Mouse (Mus musculus) lung, embryonic 14.5 days (tissue): ENCODE measurements around the gene Ldlr. TPM values are rescaled to one million over a fixed set of nuclear protein-coding genes. Genes with fewer than 3 reads are reported as not detected.

Experiments used
- ATAC-seq: fragments of 200-750 bp; cut with Nextera tagmentation; 2 replicates; pipeline ENCODE4 v1.8.0; 2017; ENCODE audit warnings: mild to moderate bottlenecking, moderate TSS enrichment, moderate library complexity; ENCODE audit not compliant: insufficient read depth
- DNase-seq: peaks from one replicate; pipeline ENCODE4 v3.0.0-alpha.2; 2015
- H3K27ac ChIP-seq: fragments of 300-500 bp; sonication (generic); 2 replicates; pipeline ENCODE4 v1.5.1; 2014; ENCODE audit warnings: low read depth, mild to moderate bottlenecking, moderate library complexity
- H3K27me3 ChIP-seq: fragments of 300-500 bp; sonication (generic); 2 replicates; pipeline ENCODE4 v1.6.1; 2014; ENCODE audit warnings: low read length, control low read depth; ENCODE audit not compliant: insufficient read depth
- H3K36me3 ChIP-seq: fragments of 300-500 bp; sonication (generic); 2 replicates; pipeline ENCODE4 v1.6.1; 2014; ENCODE audit warnings: control low read depth; ENCODE audit not compliant: insufficient read depth
- H3K4me1 ChIP-seq: fragments of 300-500 bp; sonication (generic); 2 replicates; pipeline ENCODE4 v1.6.1; 2014; ENCODE audit warnings: antibody characterized with exemption, control low read depth; ENCODE audit not compliant: insufficient read depth
- H3K4me2 ChIP-seq: fragments of 300-500 bp; sonication (generic); 2 replicates; pipeline ENCODE4 v1.6.1; 2014; ENCODE audit warnings: mild to moderate bottlenecking
- H3K4me3 ChIP-seq: fragments of 300-500 bp; sonication (generic); 2 replicates; pipeline ENCODE4 v1.5.1; 2014; ENCODE audit warnings: low read depth, low read length
- H3K9ac ChIP-seq: fragments of 300-500 bp; sonication (generic); 2 replicates; pipeline ENCODE4 v1.6.1; 2014
- H3K9me3 ChIP-seq: fragments of 300-500 bp; sonication (generic); 2 replicates; pipeline ENCODE4 v1.6.1; 2016; ENCODE audit warnings: low read depth, low read length, control low read depth
- CTCF ChIP-seq: IDR thresholded peaks from 2 replicates; pipeline ENCODE4 v1.5.1; 2016; ENCODE audit warnings: antibody characterized with exemption, low read depth
- WGBS: fragments of 180-500 bp; shearing (Covaris S2); extraction: QIAGEN DNeasy Blood & Tissue Kit; methylation state at CpG from one replicate; pipeline ENCODE4 v1.1.7; 2014; 5-methylcytosine and 5-hydroxymethylcytosine counted together
- polyA plus RNA-seq: library from polyadenylated mRNA; unstranded; fragments of >200 nt; fragmentation: Nextera tagmentation; extraction: Ambion mirVana; gene quantifications from 2 replicates; pipeline ENCODE4 v1.2.1, GENCODE M21; 2014

Ldlr gene
- polyA plus RNA-seq, 1 experiment from 2014 or later, result 24.4 TPM

DNA sequence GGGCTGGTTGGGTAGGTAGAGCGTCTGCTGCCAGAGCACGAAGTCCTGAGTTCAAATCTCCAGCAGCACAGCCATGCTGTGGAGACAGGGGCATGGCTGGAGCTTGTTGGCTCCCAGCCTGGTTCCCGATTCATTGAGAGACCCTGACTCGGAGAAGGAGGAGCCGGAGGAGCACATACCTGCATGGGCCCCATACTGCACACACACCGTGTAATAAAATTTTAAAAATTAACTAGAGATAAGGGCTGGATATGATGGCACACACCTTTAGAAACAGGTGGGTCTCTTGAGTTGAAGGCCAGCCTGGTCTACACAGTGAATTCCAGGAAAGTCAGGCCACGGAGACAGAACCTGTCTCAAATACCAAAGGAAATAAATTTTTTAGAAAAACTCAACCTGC is 10.7 kb downstream of the Ldlr start:
- H3K4me1 ChIP-seq, result no peaks in the 10 kb centered on the region
- no peak overlapping the region for H3K9ac ChIP-seq
- no peak overlapping the region for H3K27ac ChIP-seq
- H3K4me3 ChIP-seq, result no peak overlapping the region
- DNase-seq (no peak), ATAC-seq (no peak)
- no peaks in the 10 kb centered on the region for H3K27me3 ChIP-seq
- no peaks in the 10 kb centered on the region for H3K9me3 ChIP-seq
- H3K36me3 ChIP-seq, result peaks cover 84% of the 10 kb centered on the region
- 91% methylated on average over 7 of the region's 7 CpGs for WGBS
- H3K4me2 ChIP-seq, result no peak overlapping the region
- TF ChIP-seq CTCF, result no peak

DNA sequence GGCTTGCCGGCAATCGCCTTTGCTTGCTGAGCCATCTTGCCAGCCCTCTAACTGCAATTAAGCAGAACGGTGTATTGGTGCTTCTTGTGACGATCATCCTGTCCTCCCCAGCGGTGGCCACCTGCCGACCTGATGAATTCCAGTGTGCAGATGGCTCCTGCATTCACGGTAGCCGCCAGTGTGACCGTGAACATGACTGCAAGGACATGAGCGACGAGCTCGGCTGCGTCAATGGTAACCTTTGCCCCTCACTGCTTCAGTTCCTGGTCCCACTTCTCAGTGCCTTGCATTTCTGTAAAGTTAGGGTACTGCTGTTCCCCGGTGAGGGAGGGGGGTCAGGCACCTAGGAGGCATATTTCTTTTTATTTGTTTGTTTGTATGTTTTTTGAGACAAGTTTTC is 11.8 kb downstream of the Ldlr start:
- H3K36me3 ChIP-seq, result peaks cover 87% of the 10 kb centered on the region
- no peak for TF ChIP-seq CTCF
- H3K9me3 ChIP-seq, result no peaks in the 10 kb centered on the region
- no peak overlapping the region for H3K4me3 ChIP-seq
- WGBS, result 88% methylated on average over 14 of the region's 14 CpGs
- DNase-seq, result no peak
- no peaks in the 10 kb centered on the region for H3K27me3 ChIP-seq
- no peak overlapping the region for H3K4me2 ChIP-seq
- H3K9ac ChIP-seq, result no peak overlapping the region
- no peak for ATAC-seq
- H3K27ac ChIP-seq, result no peak overlapping the region
- H3K4me1 ChIP-seq, result no peaks in the 10 kb centered on the region

DNA sequence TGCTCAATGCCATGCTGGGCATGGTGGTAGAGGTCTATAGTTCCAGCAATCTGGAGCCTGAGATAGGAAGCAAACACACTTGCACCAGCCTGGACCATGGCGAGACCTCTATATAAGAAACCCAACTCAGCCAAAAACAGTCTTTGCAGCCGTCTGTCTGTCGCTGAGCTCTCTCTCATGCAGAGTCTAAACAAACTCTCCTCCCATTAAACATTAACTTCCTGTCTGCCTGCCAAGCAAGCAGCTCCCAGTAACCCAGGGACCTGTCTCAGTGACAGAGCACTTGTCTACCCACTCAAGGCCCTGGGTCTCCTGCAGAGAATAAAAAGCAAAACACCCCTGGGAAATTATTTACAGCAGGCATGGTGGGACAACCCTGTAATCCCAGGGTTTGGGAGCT is 13.3 kb downstream of the Ldlr start:
- H3K9me3 ChIP-seq, result no peaks in the 10 kb centered on the region
- H3K27me3 ChIP-seq, result no peaks in the 10 kb centered on the region
- no peak overlapping the region for H3K9ac ChIP-seq
- peak; percentile 29; the same call in 1 of the 2 replicates for ATAC-seq
- 30% methylated on average over 3 of the region's 3 CpGs for WGBS
- H3K4me2 ChIP-seq, result no peak overlapping the region
- no peak overlapping the region for H3K27ac ChIP-seq
- no peak overlapping the region for H3K4me3 ChIP-seq
- peaks cover 92% of the 10 kb centered on the region for H3K36me3 ChIP-seq
- no peak for TF ChIP-seq CTCF
- DNase-seq, result peak; percentile 63
- H3K4me1 ChIP-seq, result no peaks in the 10 kb centered on the region

DNA sequence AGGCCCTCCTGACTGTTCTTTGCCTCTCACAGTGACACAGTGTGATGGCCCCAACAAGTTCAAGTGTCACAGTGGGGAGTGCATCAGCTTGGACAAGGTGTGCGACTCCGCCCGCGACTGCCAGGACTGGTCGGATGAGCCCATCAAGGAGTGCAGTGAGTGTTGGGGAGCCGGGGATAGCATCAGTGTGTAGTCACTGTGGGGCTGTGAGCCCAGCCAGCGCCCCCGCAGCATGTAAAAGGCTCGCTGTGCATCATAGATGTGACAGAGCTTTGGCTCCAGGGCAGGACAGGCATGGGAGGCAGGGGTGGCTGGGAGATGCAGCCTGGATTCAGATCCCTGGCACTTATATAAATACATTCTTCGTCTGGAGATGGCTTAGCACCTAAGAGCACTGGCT is 13.9 kb downstream of the Ldlr start:
- no peak overlapping the region for H3K27ac ChIP-seq
- WGBS, result 87% methylated on average over 10 of the region's 10 CpGs

GRCm38 (mm10) chr9:21738776-21739175 is 15.5 kb downstream of the Ldlr start:
- ATAC-seq, result no peak
- H3K4me1 ChIP-seq, result no peaks in the 10 kb centered on the region
- no peak overlapping the region for H3K4me3 ChIP-seq
- peaks cover 88% of the 10 kb centered on the region for H3K36me3 ChIP-seq
- no peak for DNase-seq
- no peaks in the 10 kb centered on the region for H3K9me3 ChIP-seq
- 77% methylated on average over 7 of the region's 7 CpGs for WGBS
- H3K27me3 ChIP-seq, result no peaks in the 10 kb centered on the region
- no peak for TF ChIP-seq CTCF
- no peak overlapping the region for H3K27ac ChIP-seq
- no peak overlapping the region for H3K4me2 ChIP-seq
- H3K9ac ChIP-seq, result no peak overlapping the region

More for the DNA sequence above, 13.9 kb downstream of the Ldlr start:
- TF ChIP-seq CTCF, result no peak
- Histone ChIP-seq H3K4me3 (no peak overlapping the region), H3K9ac (no peak overlapping the region), H3K4me2 (no peak overlapping the region), H3K9me3 (no peaks in the 10 kb centered on the region), H3K4me1 (no peaks in the 10 kb centered on the region), H3K36me3 (peaks cover 92% of the 10 kb centered on the region), H3K27me3 (no peaks in the 10 kb centered on the region)
- ATAC-seq (0 out of 2 replicates have a peak, but pooled peaks have one; percentile 6), DNase-seq (no peak)

DNA sequence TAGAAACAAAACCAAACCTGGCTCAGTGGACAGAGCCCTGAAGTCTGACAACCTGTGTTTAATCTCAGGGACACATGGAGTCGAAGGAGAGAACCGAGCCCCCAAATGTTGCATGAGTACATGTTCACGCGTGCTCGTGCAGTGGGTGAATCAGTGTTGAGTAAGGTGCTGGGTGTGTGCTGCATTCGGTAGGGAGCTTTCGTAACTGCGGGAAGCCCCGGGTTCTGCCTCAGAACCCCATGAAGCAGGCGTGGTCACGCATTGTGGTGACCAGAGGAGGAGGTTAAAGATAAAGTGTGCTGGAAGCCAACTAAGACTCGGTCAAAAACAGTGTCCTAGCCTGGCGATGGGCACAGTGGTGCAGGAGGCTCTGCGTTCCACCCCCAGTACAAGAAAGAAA is 17.1 kb downstream of the Ldlr start:
- WGBS, result 96% methylated on average over 14 of the region's 14 CpGs
- Histone ChIP-seq H3K4me3 (no peak overlapping the region), H3K9ac (no peak overlapping the region), H3K27me3 (no peaks in the 10 kb centered on the region), H3K9me3 (no peaks in the 10 kb centered on the region), H3K36me3 (peaks cover 88% of the 10 kb centered on the region), H3K4me1 (no peaks in the 10 kb centered on the region), H3K27ac (no peak overlapping the region), H3K4me2 (no peak overlapping the region)
- DNase-seq (no peak), ATAC-seq (no peak)
- no peak for TF ChIP-seq CTCF

GRCm38 (mm10) chr9:21741514-21741913 is 18.2 kb downstream of the Ldlr start:
- H3K27ac ChIP-seq, result no peak overlapping the region
- no peaks in the 10 kb centered on the region for H3K9me3 ChIP-seq
- no peak for TF ChIP-seq CTCF
- no peak overlapping the region for H3K9ac ChIP-seq
- no peak for ATAC-seq
- H3K4me1 ChIP-seq, result no peaks in the 10 kb centered on the region
- H3K4me3 ChIP-seq, result no peak overlapping the region
- H3K4me2 ChIP-seq, result no peak overlapping the region
- WGBS, result 89% methylated on average over 11 of the region's 11 CpGs
- H3K27me3 ChIP-seq, result no peaks in the 10 kb centered on the region
- H3K36me3 ChIP-seq, result peaks cover 92% of the 10 kb centered on the region
- no peak for DNase-seq
